Mouse (Mus musculus) lung, postnatal 0 days (tissue): ENCODE measurements around the gene Fbxo27. TPM values are rescaled to one million over a fixed set of nuclear protein-coding genes. Genes with fewer than 3 reads are reported as not detected.
A peak's percentile ranks its signal among the peaks of the same experiment; 100 is the strongest.

Source experiments
- ATAC-seq: fragments of 200-750 bp; cut with Nextera tagmentation; 2 replicates; pipeline ENCODE4 v1.8.0; 2017; ENCODE audit warnings: moderate library complexity
- DNase-seq: peaks from one replicate; pipeline ENCODE4 v3.0.0-alpha.2; 2016; ENCODE audit warnings: low spot score
- H3K27ac ChIP-seq: fragments of 300-500 bp; sonication (generic); 2 replicates; pipeline ENCODE4 v1.5.1; 2014; ENCODE audit warnings: antibody characterized with exemption, mild to moderate bottlenecking, low read length, mixed read lengths
- H3K27me3 ChIP-seq: fragments of 300-500 bp; sonication (generic); replicated peaks from 2 replicates; pipeline ENCODE4 v1.6.1; 2014; ENCODE audit warnings: low read length, mixed read lengths; ENCODE audit not compliant: insufficient read depth
- H3K36me3 ChIP-seq: fragments of 300-500 bp; sonication (generic); 2 replicates; pipeline ENCODE4 v1.6.1; 2014; ENCODE audit warnings: low read length, mixed read lengths; ENCODE audit not compliant: insufficient read depth
- H3K4me1 ChIP-seq: fragments of 300-500 bp; sonication (generic); 2 replicates; pipeline ENCODE4 v1.6.1; 2014; ENCODE audit warnings: antibody characterized with exemption, low read depth, low read length, mixed read lengths; ENCODE audit not compliant: insufficient read depth
- H3K4me2 ChIP-seq: fragments of 300-500 bp; sonication (generic); replicated peaks from 2 replicates; pipeline ENCODE4 v1.6.1; 2014; ENCODE audit warnings: low read depth, mild to moderate bottlenecking, low read length, moderate library complexity, mixed read lengths
- H3K4me3 ChIP-seq: fragments of 300-500 bp; sonication (generic); 2 replicates; pipeline ENCODE4 v1.5.1; 2014; ENCODE audit warnings: low read depth, low read length
- H3K9ac ChIP-seq: fragments of 300-500 bp; sonication (generic); replicated peaks from 2 replicates; pipeline ENCODE4 v1.6.1; 2014; ENCODE audit warnings: low read depth, mild to moderate bottlenecking
- H3K9me3 ChIP-seq: fragments of 300-500 bp; sonication (generic); 2 replicates; pipeline ENCODE4 v1.6.1; 2016; ENCODE audit warnings: low read length, mixed read lengths
- CTCF ChIP-seq: IDR thresholded peaks from 2 replicates; pipeline ENCODE4 v1.5.1; 2016; ENCODE audit warnings: antibody characterized with exemption, mild to moderate bottlenecking
- EP300 ChIP-seq: IDR thresholded peaks from 2 replicates; pipeline ENCODE4 v1.6.1; 2016; ENCODE audit warnings: antibody characterized with exemption, mild to moderate bottlenecking, control low read depth
- WGBS: fragments of 180-500 bp; shearing (Covaris S2); extraction: QIAGEN DNeasy Blood & Tissue Kit; methylation state at CpG from one replicate; pipeline ENCODE4 v1.1.7; 2014; 5-methylcytosine and 5-hydroxymethylcytosine counted together
- polyA plus RNA-seq: library from polyadenylated mRNA; unstranded; fragments of >200 nt; fragmentation: Nextera tagmentation; extraction: Ambion mirVana; gene quantifications from 2 replicates; pipeline ENCODE4 v1.2.1, GENCODE M21; 2015

The Fbxo27 gene
- polyA plus RNA-seq, 1 experiment from 2014 or later, result 2.8 TPM

GRCm38 (mm10) chr7:28715598-28715997, 22.9 kb downstream of the Fbxo27 start:
- Histone ChIP-seq H3K4me2 (no peak overlapping the region), H3K36me3 (no peaks in the 10 kb centered on the region), H3K9ac (no peak overlapping the region), H3K9me3 (no peaks in the 10 kb centered on the region), H3K4me3 (no peak overlapping the region), H3K4me1 (no peaks in the 10 kb centered on the region), H3K27ac (no peak overlapping the region), H3K27me3 (no peaks in the 10 kb centered on the region)
- 89% methylated on average over 2 of the region's 2 CpGs for WGBS
- TF ChIP-seq EP300 (no peak), CTCF (peak; percentile 41)
- DNase-seq (no peak), ATAC-seq (no peak)

- WGBS, result under 1% methylated on average over 34 of the region's 36 CpGs
- DNase-seq (peak; percentile 82), ATAC-seq (peak; percentile 90)
- H3K9ac ChIP-seq, result peak within 1 kb of the TSS; percentile 52
- H3K36me3 ChIP-seq, result no peaks in the 10 kb centered on the region
- no peaks in the 10 kb centered on the region for H3K27me3 ChIP-seq
- H3K27ac ChIP-seq, result peak within 1 kb of the TSS; percentile 62; the same call in 1 of the 2 replicates
- peak within 1 kb of the TSS; percentile 78 for H3K4me2 ChIP-seq
- no peaks in the 10 kb centered on the region for H3K4me1 ChIP-seq
- peak within 1 kb of the TSS; percentile 42 for H3K4me3 ChIP-seq
- no peaks in the 10 kb centered on the region for H3K9me3 ChIP-seq
- TF ChIP-seq CTCF (peak; percentile 43), EP300 (no peak)
Observed at GRCm38 (mm10) chr7:28716590-28717281, 24.1 kb downstream of the Fbxo27 start, which contains the start of gene Fbxo17. TSS of gene Fbxo17 (plus strand) at chr7:28716804.

GRCm38 (mm10) chr7:28717726-28718125, 25.1 kb downstream of the Fbxo27 start:
- DNase-seq, result peak; percentile 29
- no peak overlapping the region for H3K4me2 ChIP-seq
- no peaks in the 10 kb centered on the region for H3K4me1 ChIP-seq
- no peak overlapping the region for H3K9ac ChIP-seq
- ATAC-seq, result no peak
- H3K36me3 ChIP-seq, result no peaks in the 10 kb centered on the region
- H3K9me3 ChIP-seq, result no peaks in the 10 kb centered on the region
- no peaks in the 10 kb centered on the region for H3K27me3 ChIP-seq
- H3K27ac ChIP-seq, result no peak overlapping the region
- 62% methylated on average over 10 of the region's 10 CpGs for WGBS
- no peak overlapping the region for H3K4me3 ChIP-seq
- no peak for TF ChIP-seq CTCF
- no peak for TF ChIP-seq EP300

- ATAC-seq (no peak), DNase-seq (no peak)
- no peak overlapping the region for H3K27ac ChIP-seq
- no peak overlapping the region for H3K4me2 ChIP-seq
- H3K9ac ChIP-seq, result no peak overlapping the region
- no peak for TF ChIP-seq CTCF
- no peak for TF ChIP-seq EP300
- H3K4me3 ChIP-seq, result no peak overlapping the region
- whole genome bisulfite sequencing, result 42% methylated on average over 4 of the region's 4 CpGs
- no peaks in the 10 kb centered on the region for H3K27me3 ChIP-seq
- H3K9me3 ChIP-seq, result no peaks in the 10 kb centered on the region
- H3K4me1 ChIP-seq, result no peaks in the 10 kb centered on the region
- no peaks in the 10 kb centered on the region for H3K36me3 ChIP-seq
Observed at GRCm38 (mm10) chr7:28719159-28719558, 26.5 kb downstream of the Fbxo27 start.

GRCm38 (mm10) chr7:28719650-28720049, 27.0 kb downstream of the Fbxo27 start:
- no peak for DNase-seq
- H3K4me3 ChIP-seq, result no peak overlapping the region
- H3K9me3 ChIP-seq, result no peaks in the 10 kb centered on the region
- no peak for TF ChIP-seq EP300
- no peak for ATAC-seq
- H3K27me3 ChIP-seq, result no peaks in the 10 kb centered on the region
- no peak overlapping the region for H3K9ac ChIP-seq
- no peak overlapping the region for H3K27ac ChIP-seq
- 77% methylated on average over 2 of the region's 2 CpGs for WGBS
- H3K4me2 ChIP-seq, result no peak overlapping the region
- no peaks in the 10 kb centered on the region for H3K4me1 ChIP-seq
- H3K36me3 ChIP-seq, result no peaks in the 10 kb centered on the region

- no peaks in the 10 kb centered on the region for H3K27me3 ChIP-seq
- no peak overlapping the region for H3K9ac ChIP-seq
- TF ChIP-seq EP300, result no peak
- no peak for TF ChIP-seq CTCF
- H3K4me3 ChIP-seq, result no peak overlapping the region
- WGBS, result 55% methylated on average over 3 of the region's 3 CpGs
- no peaks in the 10 kb centered on the region for H3K36me3 ChIP-seq
- DNase-seq (peak; percentile 84), ATAC-seq (peak; percentile 77)
- no peak overlapping the region for H3K27ac ChIP-seq
- H3K4me2 ChIP-seq, result no peak overlapping the region
- no peaks in the 10 kb centered on the region for H3K9me3 ChIP-seq
- H3K4me1 ChIP-seq, result no peaks in the 10 kb centered on the region
Observed at GRCm38 (mm10) chr7:28720753-28721537, 28.3 kb downstream of the Fbxo27 start.
